Mouse (Mus musculus) MEL (cell line): ENCODE data around the gene Scarb1.

Experiments
- CHD2 ChIP-seq: IDR thresholded peaks from 2 replicates; pipeline ENCODE4 v1.6.1; 2011; ENCODE audit warnings: low read length, improper control_type of control experiment
- ELF1 ChIP-seq: IDR thresholded peaks from 2 replicates; pipeline ENCODE4 v1.6.1; 2014; ENCODE audit warnings: low read depth, mild to moderate bottlenecking, inconsistent platforms, low read length, improper control_type of control experiment, moderate library complexity
- MAX ChIP-seq: IDR thresholded peaks from 2 replicates; pipeline ENCODE4 v1.6.1; 2011; ENCODE audit warnings: low read length, improper control_type of control experiment
- MEF2A ChIP-seq: IDR thresholded peaks from 2 replicates; pipeline ENCODE4 v1.6.1; 2014; ENCODE audit warnings: low read depth, mild to moderate bottlenecking, inconsistent platforms, low read length, improper control_type of control experiment; ENCODE audit not compliant: poor library complexity, insufficient replicate concordance, severe bottlenecking; ENCODE audit errors: extremely low read depth
- MYC ChIP-seq: IDR thresholded peaks from 2 replicates; pipeline ENCODE4 v1.6.1; 2011; ENCODE audit warnings: low read depth, mild to moderate bottlenecking, low read length, improper control_type of control experiment, moderate library complexity
- NELFE ChIP-seq: IDR thresholded peaks from 2 replicates; pipeline ENCODE4 v1.6.1; 2011; ENCODE audit warnings: low read depth, low read length, improper control_type of control experiment
- POLR2A ChIP-seq, 2 experiments: IDR thresholded peaks; 2 replicates each; pipeline ENCODE4 v1.6.1; 2011 to 2012; ENCODE audit warnings: low read length in 2 of 2, mild to moderate bottlenecking in 2 of 2, control low read depth in 1 of 2, improper control_type of control experiment in 1 of 2, low read depth in 1 of 2, moderate library complexity in 1 of 2; ENCODE audit not compliant: control insufficient read depth in 1 of 2, insufficient read depth in 1 of 2, poor library complexity in 1 of 2
- TAL1 ChIP-seq: IDR thresholded peaks from 2 replicates; pipeline ENCODE4 v1.6.1; 2012; ENCODE audit warnings: mild to moderate bottlenecking, inconsistent platforms, low read length, moderate library complexity, mixed read lengths

GRCm38 (mm10) chr5:125229097-125229496 lies 111.8 kb downstream of the Scarb1 start:
- TF ChIP-seq CHD2 (no peak), POLR2A (IDR thresholded peaks at IDR 0.05; ENCODE audit: control insufficient read depth in 1 of 2, insufficient read depth in 1 of 2, low read depth in 1 of 2, low read length in 2 of 2, poor library complexity in 1 of 2) (no peak), MAX (no peak), TAL1 (no peak), MEF2A (no peak), ELF1 (no peak), NELFE (no peak), MYC (no peak)
